Comparison of ENCODE assay signal across 8 mouse cellular contexts in the genomic region with DNA sequence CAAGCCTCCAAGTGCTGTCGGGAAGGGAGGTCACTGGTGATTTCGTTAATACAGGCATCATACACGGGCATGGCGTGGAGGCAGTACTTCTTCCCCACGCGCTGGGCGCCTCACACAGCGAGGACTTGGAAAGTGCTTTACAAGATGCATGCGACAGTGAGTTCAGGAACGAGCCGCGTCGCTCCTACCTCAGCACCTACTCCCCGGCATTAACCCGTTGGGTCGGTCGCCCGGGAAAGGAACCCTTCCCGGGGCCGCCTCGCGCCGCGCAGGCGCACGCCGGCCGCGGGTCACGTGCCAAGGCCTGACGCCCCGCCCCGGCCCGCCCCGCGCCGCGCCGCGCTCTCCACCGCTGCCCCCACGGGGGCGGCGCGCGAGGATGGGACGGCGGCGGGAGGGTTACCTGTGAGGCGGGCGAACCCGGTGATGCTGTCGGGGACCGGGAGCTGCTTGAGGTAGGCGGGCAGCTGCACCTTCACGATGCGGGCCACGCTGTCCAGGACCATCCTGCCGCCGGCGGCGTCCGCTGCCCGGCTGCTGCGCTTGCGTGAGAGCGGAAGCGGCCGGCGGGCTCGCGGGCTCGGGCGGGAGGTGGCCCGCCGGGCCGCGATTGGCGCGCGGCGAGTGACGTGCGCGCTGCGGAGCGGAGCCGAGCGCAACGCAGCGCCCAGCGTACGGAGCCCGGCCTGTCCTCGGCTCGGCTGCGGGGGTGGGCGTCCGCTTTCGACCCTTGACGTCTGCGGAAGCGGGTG. TPM values are rescaled to one million over a fixed set of nuclear protein-coding genes. Genes with fewer than 3 reads are reported as not detected.
A peak's percentile ranks its signal among the peaks of the same experiment; 100 is the strongest.
DNase-seq lines count a peak whose midpoint lies in the region; ATAC-seq and TF ChIP-seq lines count a peak whose summit lies in the region.

No protein-coding gene starts in this region.

- no peaks in the 10 kb centered on the region for H3K27me3 ChIP-seq in heart, embryonic 11.5 days (ENCODE audit: control insufficient read depth, insufficient read depth, low read length)
- H3K27me3 ChIP-seq in kidney, embryonic 16.5 days (ENCODE audit: insufficient read depth, low read length), result no peaks in the 10 kb centered on the region
- no peaks in the 10 kb centered on the region for H3K27me3 ChIP-seq in liver, adult 2 months (ENCODE audit: control insufficient read depth, insufficient read depth, low read length)

- DNase-seq in B cell, adult 2 months, result peak; percentile 87 to 92
- DNase-seq in brain, adult 2 months (ENCODE audit: low read depth, low spot score), result peak; percentile 96
- peak; percentile 71 for DNase-seq in liver, adult 2 months (ENCODE audit: extremely low read depth, low read depth, low spot score)
- peak; percentile 82 to 86 for DNase-seq in spleen, postnatal 36 days (ENCODE audit: low spot score in 2 of 2)

- ATAC-seq in heart, embryonic 11.5 days (replicated peaks; ENCODE audit: insufficient number of reproducible peaks, low FRiP score, low TSS enrichment), result peak; percentile 97
- peak; percentile 99 for ATAC-seq in kidney, embryonic 16.5 days (ENCODE audit: low FRiP score, low TSS enrichment)
- peak; percentile 74 for ATAC-seq in monocyte, adult 5-6 weeks (replicated peaks; ENCODE audit: insufficient number of reproducible peaks, low FRiP score, low TSS enrichment, poor library complexity, severe bottlenecking)

- H3K9me3 ChIP-seq in heart, embryonic 11.5 days (replicated peaks; ENCODE audit: control insufficient read depth, low read length), result no peaks in the 10 kb centered on the region
- H3K9me3 ChIP-seq in kidney, embryonic 16.5 days (ENCODE audit: low read length), result no peaks in the 10 kb centered on the region

- peaks cover 2% of the 10 kb centered on the region; the same call in 1 of the 2 replicates for H3K4me1 ChIP-seq in embryonic fibroblast, embryonic 13.5 days (ENCODE audit: control insufficient read depth, insufficient read depth, low read length)
- H3K4me1 ChIP-seq in heart, embryonic 11.5 days (ENCODE audit: control insufficient read depth, insufficient read depth, low read length), result peaks cover 3% of the 10 kb centered on the region; the same call in 1 of the 2 replicates
- H3K4me1 ChIP-seq in kidney, embryonic 16.5 days (ENCODE audit: insufficient read depth, low read length), result peaks cover 15% of the 10 kb centered on the region
- peaks cover 4% of the 10 kb centered on the region; the same call in 1 of the 2 replicates for H3K4me1 ChIP-seq in liver, adult 2 months (ENCODE audit: control insufficient read depth, insufficient read depth, low read length)

- peak overlapping the region; percentile 91 for H3K9ac ChIP-seq in heart, embryonic 11.5 days (ENCODE audit: low read depth, low read length)
- H3K9ac ChIP-seq in kidney, embryonic 16.5 days (replicated peaks; ENCODE audit: low read length), result peak overlapping the region; percentile 89
- H3K9ac ChIP-seq in liver, adult 2 months (ENCODE audit: low read depth, low read length), result peak overlapping the region; percentile 96

- TF ChIP-seq CTCF in embryonic fibroblast, embryonic 13.5 days (IDR thresholded peaks at IDR 0.05; ENCODE audit: borderline replicate concordance, insufficient read depth, low read length), result no peak
- TF ChIP-seq CTCF in liver, adult 2 months (IDR thresholded peaks at IDR 0.05; ENCODE audit: low read depth, low read length), result no peak

- peaks cover 5% of the 10 kb centered on the region; the same call in 1 of the 2 replicates for H3K79me2 ChIP-seq in liver, adult 2 months (ENCODE audit: control insufficient read depth, insufficient read depth, low read length)

- TF ChIP-seq POLR2A in embryonic fibroblast, embryonic 13.5 days (IDR thresholded peaks at IDR 0.05; ENCODE audit: low read depth, low read length), result peak; percentile 88
- TF ChIP-seq POLR2A in liver, adult 2 months (IDR thresholded peaks at IDR 0.05; ENCODE audit: extremely low read depth, insufficient read depth, low read length), result peak; percentile 80

- under 1% methylated on average over 86 of the region's 103 CpGs for WGBS in heart, embryonic 11.5 days (ENCODE audit: insufficient replicate concordance)
- under 1% methylated on average over 77 of the region's 103 CpGs for WGBS in kidney, embryonic 16.5 days
- WGBS in liver, adult 2 months, result 2% methylated on average over 100 of the region's 103 CpGs

- peak overlapping the region; percentile 94 for H3K4me3 ChIP-seq in embryonic fibroblast, embryonic 13.5 days (ENCODE audit: insufficient read depth, low read length)
- H3K4me3 ChIP-seq in heart, embryonic 11.5 days (ENCODE audit: low read depth, low read length), result peak overlapping the region; percentile 61
- H3K4me3 ChIP-seq in kidney, embryonic 16.5 days (ENCODE audit: low read length), result peak overlapping the region; percentile 74
- peak overlapping the region; percentile 72 for H3K4me3 ChIP-seq in liver, adult 2 months (ENCODE audit: insufficient read depth, low read depth, low read length)

- peak overlapping the region; percentile 65 for H3K27ac ChIP-seq in embryonic fibroblast, embryonic 13.5 days (ENCODE audit: insufficient read depth, low read length)
- H3K27ac ChIP-seq in heart, embryonic 11.5 days (ENCODE audit: low read depth, low read length), result peak overlapping the region; percentile 94
- peak overlapping the region; percentile 94 for H3K27ac ChIP-seq in kidney, embryonic 16.5 days (ENCODE audit: low read length)
- H3K27ac ChIP-seq in liver, adult 2 months (replicated peaks; ENCODE audit: insufficient read depth, low read depth, low read length), result peak overlapping the region; percentile 93

- H3K36me3 ChIP-seq in heart, embryonic 11.5 days (ENCODE audit: control insufficient read depth, insufficient read depth, low read length), result no peaks in the 10 kb centered on the region
- no peaks in the 10 kb centered on the region; the same call in 1 of the 2 replicates for H3K36me3 ChIP-seq in kidney, embryonic 16.5 days (ENCODE audit: insufficient read depth, low read length)
- no peaks in the 10 kb centered on the region for H3K36me3 ChIP-seq in liver, adult 2 months (ENCODE audit: control insufficient read depth, insufficient read depth, low read length)

- H3K4me2 ChIP-seq in heart, embryonic 11.5 days, result peak overlapping the region; percentile 76
- peak overlapping the region; percentile 81 for H3K4me2 ChIP-seq in kidney, embryonic 16.5 days (replicated peaks; ENCODE audit: low read depth, low read length)

RNA-seq across cellular contexts. Expression of gene Cisd2, which starts 0.7 kb away (rescaled TPM):
- 29.1 and 31.8 TPM in 2 replicates for polyA plus RNA-seq in embryonic fibroblast, embryonic 13.5 days (2011; ENCODE audit: insufficient read length, low read depth, missing spikeins)
- 54.9 and 59.2 TPM in 2 replicates for polyA plus RNA-seq in heart, embryonic 11.5 days (2014; fragmentation: Nextera tagmentation; extraction: Ambion mirVana)
- 70.2 and 74.5 TPM in 2 replicates for polyA plus RNA-seq in kidney, embryonic 16.5 days (2015; fragmentation: Nextera tagmentation; extraction: Ambion mirVana)
- total RNA-seq in liver, adult 2 months (2014; rRNA removed), result 17.4 and 20.5 TPM in 2 replicates
- polyA plus RNA-seq in liver, adult 2 months (2012; rRNA removed), result 19.2 and 23.1 TPM in 2 replicates
- total RNA-seq in monocyte, adult 5-6 weeks (2017), result 47.2 to 67.5 TPM (median 55.4 TPM) in 3 replicates

RNA-seq across cellular contexts. Expression of gene Ube2d3, which starts 14.9 kb away (rescaled TPM):
- 407 and 470 TPM in 2 replicates for polyA plus RNA-seq in embryonic fibroblast, embryonic 13.5 days (2011; ENCODE audit: insufficient read length, low read depth, missing spikeins)
- polyA plus RNA-seq in heart, embryonic 11.5 days (2014; fragmentation: Nextera tagmentation; extraction: Ambion mirVana), result 497 and 511 TPM in 2 replicates
- 524 and 536 TPM in 2 replicates for polyA plus RNA-seq in kidney, embryonic 16.5 days (2015; fragmentation: Nextera tagmentation; extraction: Ambion mirVana)
- 230 and 243 TPM in 2 replicates for total RNA-seq in liver, adult 2 months (2014; rRNA removed)
- 210 and 283 TPM in 2 replicates for polyA plus RNA-seq in liver, adult 2 months (2012; rRNA removed)
- total RNA-seq in monocyte, adult 5-6 weeks (2017), result 588 to 777 TPM (median 773 TPM) in 3 replicates

Comparison
In these comparisons a context has a peak if more than half of its experiments do, and no peak if none do; other contexts are left out.
1. Peak in every context shown above with its lines: DNase-seq, ATAC-seq, H3K4me3 ChIP-seq and H3K27ac ChIP-seq.